Mouse (Mus musculus): ENCODE data around the gene Oas2.
"Not testable (repeated sequence)": the region's sequence is repeated elsewhere in the genome, so short reads cannot be mapped to it uniquely, and the experiment has no call there.

DNA sequence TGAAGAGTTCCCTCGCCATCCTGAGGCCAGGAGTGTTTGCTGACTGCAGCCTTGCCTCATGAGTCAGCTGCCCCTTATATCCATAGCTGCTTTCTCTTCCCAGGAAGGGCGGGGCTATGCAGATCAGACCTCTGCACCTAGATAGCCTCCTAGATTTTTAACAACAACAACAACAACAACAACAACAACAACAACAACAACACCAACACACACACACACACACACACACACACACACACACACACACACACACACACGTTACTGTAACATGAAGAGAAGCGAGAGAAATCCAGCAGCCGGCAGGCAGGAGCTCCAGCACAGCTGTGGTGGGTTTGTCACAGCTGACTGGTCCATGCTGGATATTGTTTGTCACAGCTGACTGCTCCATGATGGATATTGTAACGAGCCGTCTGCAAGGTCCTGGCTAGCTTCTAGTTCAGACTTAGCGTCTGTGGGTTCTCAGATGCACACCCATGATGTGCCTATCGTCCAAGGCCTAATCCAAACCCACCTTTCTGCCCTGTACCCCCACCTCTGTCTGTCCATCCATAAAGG, 45.9 kb upstream of the Oas2 start, which contains the start of gene Oas1e:
- TF ChIP-seq MAX (IDR thresholded peaks at IDR 0.05); CTCF (IDR thresholded peaks at IDR 0.05; ENCODE audit: control insufficient read depth, insufficient read depth, insufficient read length); MYOG (IDR thresholded peaks at IDR 0.05; ENCODE audit: control insufficient read depth, extremely low read depth, insufficient read length): not testable (repeated sequence)

Data from C2C12 (cell line).